10 mouse cellular contexts compared by ENCODE assay signal in the genomic region with DNA sequence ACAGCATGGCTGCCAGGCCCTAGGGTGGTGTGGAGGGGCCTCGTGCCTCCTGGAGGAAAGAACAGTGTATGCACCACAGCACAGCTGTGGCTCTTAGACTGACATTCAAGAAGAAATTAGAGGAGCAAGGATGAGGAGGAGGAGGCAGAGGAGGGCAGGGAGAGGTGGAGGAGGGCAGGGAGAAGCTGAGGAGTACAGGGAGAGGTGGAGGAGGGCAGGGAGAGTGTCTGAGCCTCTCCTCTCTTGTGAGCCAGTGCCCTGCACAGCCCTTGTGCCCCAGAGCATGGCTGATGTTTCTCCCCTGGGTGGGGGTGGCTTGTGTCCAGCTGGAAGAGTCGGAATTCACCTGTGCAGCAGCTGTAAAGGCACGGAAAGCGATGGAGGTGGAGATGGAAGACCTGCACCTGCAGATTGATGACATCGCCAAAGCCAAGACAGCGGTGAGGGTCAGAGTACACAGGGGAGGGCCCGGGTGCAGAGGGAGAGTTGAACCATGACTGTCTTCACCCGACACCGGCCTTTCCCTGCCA. TPM values are rescaled to one million over a fixed set of nuclear protein-coding genes. Genes with fewer than 3 reads are reported as not detected.
DNase-seq lines count a peak whose midpoint lies in the region; ATAC-seq lines count a peak whose summit lies in the region.
"Had no signal": no experiment of that assay in that cellular context is flagged by ENCODE, and none has a peak within 500 bp of the region (broad histone marks: within the 10 kb centered on the region; RNA-seq: fewer than 3 reads in every experiment).

No protein-coding gene starts in this region.

- no peak for DNase-seq in forebrain, embryonic 11.5 days (ENCODE audit: low spot score)
- no peak for DNase-seq in hindbrain, embryonic 10.5 days (ENCODE audit: low spot score)
- DNase-seq in kidney, adult 8-10 months: peak; percentile 69
- DNase-seq in c-Kit-positive CD71-positive TER-119-positive erythroid progenitor cells, embryonic 14.5 days (ENCODE audit: low spot score): no peak
- no peak for DNase-seq in layer of hippocampus, postnatal 14 days (ENCODE audit: low spot score in 2 of 2)
- DNase-seq: heart, postnatal 14 days; liver, embryonic 13.5 days had no signal

- H3K9me3 ChIP-seq in forebrain, embryonic 11.5 days (ENCODE audit: control insufficient read depth, low read length): no peaks in the 10 kb centered on the region
- H3K9me3 ChIP-seq in hindbrain, embryonic 10.5 days: no peaks in the 10 kb centered on the region
- H3K9me3 ChIP-seq in midbrain, embryonic 16.5 days (replicated peaks; ENCODE audit: control insufficient read depth, low read length, poor library complexity, severe bottlenecking): no peaks in the 10 kb centered on the region
- H3K9me3 ChIP-seq: liver, embryonic 13.5 days had no signal

- no peak overlapping the region for H3K4me3 ChIP-seq in forebrain, embryonic 11.5 days (ENCODE audit: low read depth, low read length)
- no peak overlapping the region for H3K4me3 ChIP-seq in hindbrain, embryonic 10.5 days
- H3K4me3 ChIP-seq in midbrain, embryonic 16.5 days (ENCODE audit: low read depth, low read length): no peak overlapping the region
- H3K4me3 ChIP-seq: liver, embryonic 13.5 days had no signal

- ATAC-seq in forebrain, embryonic 11.5 days (replicated peaks; ENCODE audit: low FRiP score): no peak
- ATAC-seq in midbrain, embryonic 16.5 days: no peak
- no peak for ATAC-seq in megakaryocyte-erythroid progenitor cell, adult 5-6 weeks (replicated peaks; ENCODE audit: low FRiP score, low TSS enrichment, poor library complexity, severe bottlenecking)

- 44% methylated on average over 9 of the region's 9 CpGs for WGBS in forebrain, embryonic 11.5 days
- 56% methylated on average over 9 of the region's 9 CpGs for WGBS in hindbrain, embryonic 10.5 days
- WGBS in midbrain, embryonic 16.5 days: 46% methylated on average over 9 of the region's 9 CpGs

- peaks cover 19% of the 10 kb centered on the region for H3K4me1 ChIP-seq in forebrain, embryonic 11.5 days (replicated peaks; ENCODE audit: control insufficient read depth, insufficient read depth, low read length)
- peaks cover 61% of the 10 kb centered on the region for H3K4me1 ChIP-seq in hindbrain, embryonic 10.5 days (replicated peaks)
- peaks cover 51% of the 10 kb centered on the region for H3K4me1 ChIP-seq in midbrain, embryonic 16.5 days (ENCODE audit: control insufficient read depth, insufficient read depth, low read length)
- H3K4me1 ChIP-seq: liver, embryonic 13.5 days had no signal

- H3K27me3 ChIP-seq in forebrain, embryonic 11.5 days (ENCODE audit: control insufficient read depth, insufficient read depth, low read length): no peaks in the 10 kb centered on the region
- peaks cover 50% of the 10 kb centered on the region for H3K27me3 ChIP-seq in hindbrain, embryonic 10.5 days (ENCODE audit: insufficient read depth, poor library complexity, severe bottlenecking)
- H3K27me3 ChIP-seq in midbrain, embryonic 16.5 days (ENCODE audit: control insufficient read depth, insufficient read depth, low read depth, low read length): no peaks in the 10 kb centered on the region; the same call in 1 of the 2 replicates
- H3K27me3 ChIP-seq: liver, embryonic 13.5 days had no signal

- H3K9ac ChIP-seq in forebrain, embryonic 11.5 days (ENCODE audit: low read length): peak overlapping the region; percentile 10; the same call in 1 of the 2 replicates
- 0 out of 2 replicates have a peak overlapping the region, but pooled peaks have one; percentile 1 for H3K9ac ChIP-seq in midbrain, embryonic 16.5 days (ENCODE audit: low read depth, low read length)
- H3K9ac ChIP-seq: liver, embryonic 13.5 days had no signal

- H3K4me2 ChIP-seq in forebrain, embryonic 11.5 days (ENCODE audit: low read depth, low read length, severe bottlenecking): no peak overlapping the region
- no peak overlapping the region for H3K4me2 ChIP-seq in midbrain, embryonic 16.5 days (ENCODE audit: low read length)
- H3K4me2 ChIP-seq: liver, embryonic 13.5 days had no signal

- no peak overlapping the region for H3K27ac ChIP-seq in forebrain, embryonic 11.5 days (ENCODE audit: low read depth, low read length)
- H3K27ac ChIP-seq in hindbrain, embryonic 10.5 days: peak overlapping the region; percentile 13
- peak overlapping the region; percentile 70 for H3K27ac ChIP-seq in midbrain, embryonic 16.5 days (ENCODE audit: low read length)
- H3K27ac ChIP-seq: liver, embryonic 13.5 days had no signal

- no peaks in the 10 kb centered on the region; the same call in 1 of the 2 replicates for H3K36me3 ChIP-seq in forebrain, embryonic 11.5 days (ENCODE audit: control insufficient read depth, insufficient read depth, low read length)
- H3K36me3 ChIP-seq in hindbrain, embryonic 10.5 days: peaks cover 93% of the 10 kb centered on the region
- H3K36me3 ChIP-seq in midbrain, embryonic 16.5 days (ENCODE audit: control insufficient read depth, insufficient read depth, low read length): peaks cover 34% of the 10 kb centered on the region

RNA-seq across cellular contexts. Expression of a gene that starts 46.2 kb away (rescaled TPM):
- 13.6 and 16.0 TPM in 2 replicates for polyA plus RNA-seq in forebrain, embryonic 11.5 days (2014; fragmentation: Nextera tagmentation; extraction: Ambion mirVana)
- 7.3 and 13.1 TPM in 2 replicates for polyA plus RNA-seq in hindbrain, embryonic 10.5 days (2016; fragmentation: Nextera tagmentation; extraction: Ambion mirVana)
- polyA plus RNA-seq in midbrain, embryonic 16.5 days (2015; fragmentation: Nextera tagmentation; extraction: Ambion mirVana): 6.0 and 7.5 TPM in 2 replicates
- total RNA-seq in megakaryocyte-erythroid progenitor cell, adult 5-6 weeks (2014; fragmentation: Nextera tagmentation): not detected in 2 replicates
- not detected in 2 replicates for total RNA-seq in megakaryocyte-erythroid progenitor cell, adult 5-6 weeks (2017)
- 1 to 10 TPM in 1 of 2 experiments, under 1 TPM in 1; 0.88 to 1.4 TPM for total RNA-seq in layer of hippocampus, postnatal 14 days (2021)
- total RNA-seq: megakaryocyte, adult 5-6 weeks had no signal

Comparison
In these comparisons a context has a peak if more than half of its experiments do, and no peak if none do; other contexts are left out.
1. DNase-seq: peak in kidney, adult 8-10 months (2 of 2); none in forebrain, embryonic 11.5 days (single experiment), hindbrain, embryonic 10.5 days (single experiment), c-Kit-positive CD71-positive TER-119-positive erythroid progenitor cells, embryonic 14.5 days (single experiment) and layer of hippocampus, postnatal 14 days (0 of 2).